Mouse (Mus musculus): ENCODE results near the gene Nin.

GRCm38 (mm10) chr12:70097316-70097715 is 16.2 kb downstream of the Nin start:
- TF ChIP-seq CHD2 (IDR thresholded peaks at IDR 0.05; ENCODE audit: low read depth, low read length), result no peak
- no peak for TF ChIP-seq ZNF384 (IDR thresholded peaks at IDR 0.05; ENCODE audit: low read depth, low read length)
